Mouse (Mus musculus): Measurements from ENCODE around the gene Casc1. TPM values are rescaled to one million over a fixed set of nuclear protein-coding genes. Genes with fewer than 3 reads are reported as not detected.
A peak's percentile ranks its signal among the peaks of the same experiment; 100 is the strongest.

Casc1 gene
- 0.32 and 0.40 TPM in 2 replicates for polyA plus RNA-seq (2016; fragmentation: Nextera tagmentation; extraction: Ambion mirVana)

GRCm38 (mm10) chr6:145210816-145211338 lies at the start of gene Casc1, which contains the start of gene Etfrf1:
Casc1 (minus strand) TSS chr6:145211005.
Etfrf1 (plus strand) TSS chr6:145211134.
- H3K27me3 ChIP-seq (replicated peaks; ENCODE audit: low read depth, poor library complexity, severe bottlenecking), result no peaks in the 10 kb centered on the region
- peaks cover 19% of the 10 kb centered on the region for H3K4me1 ChIP-seq
- H3K27ac ChIP-seq (replicated peaks), result peak within 1 kb of the TSS; percentile 95
- DNase-seq (ENCODE audit: low spot score), result peak; percentile 100
- H3K9me3 ChIP-seq, result no peaks in the 10 kb centered on the region
- peaks cover 4% of the 10 kb centered on the region; the same call in 1 of the 2 replicates for H3K36me3 ChIP-seq (replicated peaks)
- H3K4me3 ChIP-seq, result peak within 1 kb of the TSS; percentile 82
- under 1% methylated on average over 36 of the region's 36 CpGs for WGBS

GRCm38 (mm10) chr6:145256701-145257073 lies 45.9 kb upstream of the Casc1 start:
- Histone ChIP-seq H3K27ac (replicated peaks) (no peak overlapping the region), H3K27me3 (replicated peaks; ENCODE audit: low read depth, poor library complexity, severe bottlenecking) (peaks cover 6% of the 10 kb centered on the region), H3K36me3 (replicated peaks) (no peaks in the 10 kb centered on the region), H3K4me3 (no peak overlapping the region), H3K9me3 (no peaks in the 10 kb centered on the region), H3K4me1 (peaks cover 6% of the 10 kb centered on the region; the same call in 1 of the 2 replicates)
- no peak for DNase-seq (ENCODE audit: low spot score)
- WGBS, result 43% methylated on average over 2 of the region's 2 CpGs

- H3K36me3 ChIP-seq (replicated peaks), result no peaks in the 10 kb centered on the region
- H3K27ac ChIP-seq (replicated peaks), result no peak overlapping the region
- peaks cover 5% of the 10 kb centered on the region; the same call in 1 of the 2 replicates for H3K4me1 ChIP-seq
- no peak overlapping the region for H3K4me3 ChIP-seq
- H3K27me3 ChIP-seq (replicated peaks; ENCODE audit: low read depth, poor library complexity, severe bottlenecking), result peaks cover 11% of the 10 kb centered on the region
- H3K9me3 ChIP-seq, result no peaks in the 10 kb centered on the region
- DNase-seq (ENCODE audit: low spot score), result no peak
- WGBS, result 83% methylated on average over 13 of the region's 13 CpGs
Measured at GRCm38 (mm10) chr6:145255952-145256700, 45.3 kb upstream of the Casc1 start.

- 13% methylated on average over 16 of the region's 16 CpGs for WGBS
- Histone ChIP-seq H3K4me1 (peaks cover 25% of the 10 kb centered on the region), H3K27me3 (replicated peaks; ENCODE audit: low read depth, poor library complexity, severe bottlenecking) (peaks cover 12% of the 10 kb centered on the region), H3K27ac (replicated peaks) (peak overlapping the region; percentile 96), H3K9me3 (no peaks in the 10 kb centered on the region), H3K4me3 (peak overlapping the region; percentile 95), H3K36me3 (replicated peaks) (peaks cover 12% of the 10 kb centered on the region)
- no peak for DNase-seq (ENCODE audit: low spot score)
Measured at GRCm38 (mm10) chr6:145250820-145251219, 40.0 kb upstream of the Casc1 start.

GRCm38 (mm10) chr6:145250185-145250791 lies 39.5 kb upstream of the Casc1 start, which contains the start of gene Kras:
Kras (minus strand) TSS chr6:145250239.
- Histone ChIP-seq H3K4me3 (peak within 1 kb of the TSS; percentile 95), H3K9me3 (no peaks in the 10 kb centered on the region), H3K36me3 (replicated peaks) (peaks cover 17% of the 10 kb centered on the region), H3K27ac (replicated peaks) (peak within 1 kb of the TSS; percentile 96), H3K27me3 (replicated peaks; ENCODE audit: low read depth, poor library complexity, severe bottlenecking) (peaks cover 12% of the 10 kb centered on the region), H3K4me1 (peaks cover 25% of the 10 kb centered on the region)
- under 1% methylated on average over 81 of the region's 83 CpGs for WGBS
- peak; percentile 96 for DNase-seq (ENCODE audit: low spot score)

GRCm38 (mm10) chr6:145249291-145250184 lies 38.7 kb upstream of the Casc1 start:
- H3K4me3 ChIP-seq, result peak overlapping the region; percentile 95

GRCm38 (mm10) chr6:145247886-145248285 lies 37.1 kb upstream of the Casc1 start:
- Histone ChIP-seq H3K36me3 (replicated peaks) (peaks cover 36% of the 10 kb centered on the region), H3K9me3 (no peaks in the 10 kb centered on the region), H3K4me3 (peak overlapping the region; percentile 95; the same call in 1 of the 2 replicates), H3K27ac (replicated peaks) (no peak overlapping the region), H3K27me3 (replicated peaks; ENCODE audit: low read depth, poor library complexity, severe bottlenecking) (peaks cover 12% of the 10 kb centered on the region), H3K4me1 (peaks cover 25% of the 10 kb centered on the region)
- DNase-seq (ENCODE audit: low spot score), result no peak
- 67% methylated on average over 3 of the region's 3 CpGs for WGBS

More at GRCm38 (mm10) chr6:145249291-145250184, 38.7 kb upstream of the Casc1 start:
- Histone ChIP-seq H3K27me3 (replicated peaks; ENCODE audit: low read depth, poor library complexity, severe bottlenecking) (peaks cover 12% of the 10 kb centered on the region), H3K36me3 (replicated peaks) (peaks cover 24% of the 10 kb centered on the region), H3K4me1 (peaks cover 25% of the 10 kb centered on the region), H3K27ac (replicated peaks) (peak overlapping the region; percentile 96), H3K9me3 (no peaks in the 10 kb centered on the region)
- WGBS, result 2% methylated on average over 124 of the region's 124 CpGs
- DNase-seq (ENCODE audit: low spot score), result peak; percentile 73

GRCm38 (mm10) chr6:145246841-145247240 lies 36.0 kb upstream of the Casc1 start:
- DNase-seq (ENCODE audit: low spot score), result no peak
- Histone ChIP-seq H3K4me3 (no peak overlapping the region), H3K27ac (replicated peaks) (no peak overlapping the region), H3K9me3 (no peaks in the 10 kb centered on the region), H3K36me3 (replicated peaks) (peaks cover 37% of the 10 kb centered on the region), H3K4me1 (peaks cover 25% of the 10 kb centered on the region), H3K27me3 (replicated peaks; ENCODE audit: low read depth, poor library complexity, severe bottlenecking) (peaks cover 7% of the 10 kb centered on the region)
- 95% methylated on average over 5 of the region's 5 CpGs for WGBS

- Histone ChIP-seq H3K4me3 (no peak overlapping the region), H3K36me3 (replicated peaks) (peaks cover 63% of the 10 kb centered on the region), H3K27me3 (replicated peaks; ENCODE audit: low read depth, poor library complexity, severe bottlenecking) (no peaks in the 10 kb centered on the region), H3K9me3 (no peaks in the 10 kb centered on the region), H3K27ac (replicated peaks) (no peak overlapping the region), H3K4me1 (peaks cover 3% of the 10 kb centered on the region; the same call in 1 of the 2 replicates)
- no peak for DNase-seq (ENCODE audit: low spot score)
- WGBS, result 71% methylated on average over 1 of the region's 1 CpGs
Measured at GRCm38 (mm10) chr6:145242521-145242920, 31.7 kb upstream of the Casc1 start.

- H3K4me3 ChIP-seq, result no peak overlapping the region
- H3K9me3 ChIP-seq, result no peaks in the 10 kb centered on the region
- WGBS, result 89% methylated on average over 6 of the region's 6 CpGs
- peaks cover 49% of the 10 kb centered on the region for H3K36me3 ChIP-seq (replicated peaks)
- no peak for DNase-seq (ENCODE audit: low spot score)
- H3K27me3 ChIP-seq (replicated peaks; ENCODE audit: low read depth, poor library complexity, severe bottlenecking), result no peaks in the 10 kb centered on the region
- H3K27ac ChIP-seq (replicated peaks), result no peak overlapping the region
- H3K4me1 ChIP-seq, result no peaks in the 10 kb centered on the region
Measured at GRCm38 (mm10) chr6:145240285-145240684, 29.5 kb upstream of the Casc1 start.

GRCm38 (mm10) chr6:145237148-145237547 lies 26.3 kb upstream of the Casc1 start:
- Histone ChIP-seq H3K27me3 (replicated peaks; ENCODE audit: low read depth, poor library complexity, severe bottlenecking) (no peaks in the 10 kb centered on the region), H3K36me3 (replicated peaks) (peaks cover 47% of the 10 kb centered on the region), H3K4me3 (no peak overlapping the region), H3K4me1 (no peaks in the 10 kb centered on the region), H3K9me3 (no peaks in the 10 kb centered on the region), H3K27ac (replicated peaks) (no peak overlapping the region)
- 85% methylated on average over 4 of the region's 4 CpGs for WGBS
- DNase-seq (ENCODE audit: low spot score), result no peak

GRCm38 (mm10) chr6:145235367-145235766 lies 24.6 kb upstream of the Casc1 start:
- DNase-seq (ENCODE audit: low spot score), result no peak
- 92% methylated on average over 6 of the region's 6 CpGs for WGBS

More at GRCm38 (mm10) chr6:145235367-145235766, 24.6 kb upstream of the Casc1 start:
- Histone ChIP-seq H3K4me1 (no peaks in the 10 kb centered on the region), H3K27ac (replicated peaks) (no peak overlapping the region), H3K27me3 (replicated peaks; ENCODE audit: low read depth, poor library complexity, severe bottlenecking) (no peaks in the 10 kb centered on the region), H3K9me3 (no peaks in the 10 kb centered on the region), H3K36me3 (replicated peaks) (peaks cover 48% of the 10 kb centered on the region), H3K4me3 (no peak overlapping the region)
